Mouse (Mus musculus) MEL (cell line): ENCODE measurements around the gene Atp5d. TPM values are rescaled to one million over a fixed set of nuclear protein-coding genes. Genes with fewer than 3 reads are reported as not detected.
A peak's percentile ranks its signal among the peaks of the same experiment; 100 is the strongest.

Source experiments
- DNase-seq: peaks from one replicate; pipeline ENCODE4 v3.0.0; 2011; ENCODE audit warnings: low read depth, low spot score
- H3K27ac ChIP-seq: 2 replicates; pipeline ENCODE4 v1.5.1; 2012; ENCODE audit warnings: low read depth, mild to moderate bottlenecking, control low read depth, low read length, moderate library complexity; ENCODE audit not compliant: control insufficient read depth
- H3K27me3 ChIP-seq, 2 experiments: fragments of 150-350 bp in 1 of 2; sonication (generic) in 1 of 2; 2 replicates each; pipeline ENCODE4 v1.6.1; 2012; ENCODE audit warnings: low read length in 2 of 2, mild to moderate bottlenecking in 2 of 2, improper control_type of control experiment in 1 of 2, moderate library complexity in 1 of 2; ENCODE audit not compliant: insufficient read depth in 2 of 2, control insufficient read depth in 1 of 2
- H3K36me3 ChIP-seq, 2 experiments: 2 replicates each; pipeline ENCODE4 v1.6.1; 2012 to 2014; ENCODE audit warnings: low read length in 2 of 2, improper control_type of control experiment in 1 of 2, inconsistent platforms in 1 of 2, mild to moderate bottlenecking in 1 of 2; ENCODE audit not compliant: insufficient read depth in 2 of 2, control insufficient read depth in 1 of 2
- H3K4me1 ChIP-seq, 2 experiments: fragments of 150-350 bp in 1 of 2; sonication (generic) in 1 of 2; 2 replicates each; pipeline ENCODE4 v1.6.1; 2012; ENCODE audit warnings: low read length in 2 of 2, improper control_type of control experiment in 1 of 2, mild to moderate bottlenecking in 1 of 2; ENCODE audit not compliant: insufficient read depth in 2 of 2, control insufficient read depth in 1 of 2
- H3K4me3 ChIP-seq, 2 experiments: fragments of 150-350 bp in 1 of 2; sonication (generic) in 1 of 2; 2 replicates each; pipeline ENCODE4 v1.5.1; 2012; ENCODE audit warnings: low read depth in 2 of 2, low read length in 2 of 2, mild to moderate bottlenecking in 2 of 2, moderate library complexity in 2 of 2, control low read depth in 1 of 2, improper control_type of control experiment in 1 of 2; ENCODE audit not compliant: control insufficient read depth in 1 of 2, insufficient read depth in 1 of 2
- H3K79me2 ChIP-seq: 2 replicates; pipeline ENCODE4 v1.6.1; 2012; ENCODE audit warnings: mild to moderate bottlenecking, low read length, moderate library complexity; ENCODE audit not compliant: control insufficient read depth, poor library complexity, insufficient read depth
- H3K9ac ChIP-seq: 2 replicates; pipeline ENCODE4 v1.6.1; 2012; ENCODE audit warnings: low read depth, mild to moderate bottlenecking, control low read depth, low read length, moderate library complexity; ENCODE audit not compliant: control insufficient read depth, poor library complexity, severe bottlenecking
- H3K9me3 ChIP-seq: fragments of 150-350 bp; sonication (generic); replicated peaks from 2 replicates; pipeline ENCODE4 v1.6.1; 2012; ENCODE audit warnings: mild to moderate bottlenecking, low read length, improper control_type of control experiment, moderate library complexity; ENCODE audit not compliant: insufficient read depth
- BHLHE40 ChIP-seq: IDR thresholded peaks from 2 replicates; pipeline ENCODE4 v1.6.1; 2012; ENCODE audit warnings: low read depth, mild to moderate bottlenecking, inconsistent platforms, low read length, improper control_type of control experiment, borderline replicate concordance
- CHD1 ChIP-seq: IDR thresholded peaks from 2 replicates; pipeline ENCODE4 v1.6.1; 2012; ENCODE audit warnings: low read depth, mild to moderate bottlenecking, inconsistent platforms, low read length, improper control_type of control experiment
- ELF1 ChIP-seq: IDR thresholded peaks from 2 replicates; pipeline ENCODE4 v1.6.1; 2014; ENCODE audit warnings: low read depth, mild to moderate bottlenecking, inconsistent platforms, low read length, improper control_type of control experiment, moderate library complexity
- EP300 ChIP-seq, 2 experiments: IDR thresholded peaks; 2 replicates each; pipeline ENCODE4 v1.6.1; 2011; ENCODE audit warnings: improper control_type of control experiment in 2 of 2, low read length in 2 of 2, low read depth in 1 of 2, mild to moderate bottlenecking in 1 of 2
- ETS1 ChIP-seq: IDR thresholded peaks from 2 replicates; pipeline ENCODE4 v1.6.1; 2012; ENCODE audit warnings: low read depth, mild to moderate bottlenecking, inconsistent platforms, low read length, improper control_type of control experiment, moderate library complexity
- GATA1 ChIP-seq: IDR thresholded peaks from 2 replicates; pipeline ENCODE4 v1.6.1; 2011; ENCODE audit warnings: low read depth, low read length, improper control_type of control experiment
- HCFC1 ChIP-seq: IDR thresholded peaks from 2 replicates; pipeline ENCODE4 v1.6.1; 2012; ENCODE audit warnings: low read depth, mild to moderate bottlenecking, inconsistent platforms, low read length, improper control_type of control experiment, moderate library complexity
- JUND ChIP-seq: IDR thresholded peaks from 2 replicates; pipeline ENCODE4 v1.6.1; 2011; ENCODE audit warnings: low read depth, mild to moderate bottlenecking, improper control_type of control experiment, low read length
- KAT2A ChIP-seq: conservative IDR thresholded peaks from 2 replicates; pipeline ENCODE4 v1.6.1; 2012; ENCODE audit warnings: low read depth, low read length, improper control_type of control experiment, inconsistent platforms
- MAFK ChIP-seq: IDR thresholded peaks from 2 replicates; pipeline ENCODE4 v1.6.1; 2011; ENCODE audit warnings: low read depth, mild to moderate bottlenecking, low read length, improper control_type of control experiment, borderline replicate concordance
- MAX ChIP-seq: IDR thresholded peaks from 2 replicates; pipeline ENCODE4 v1.6.1; 2011; ENCODE audit warnings: low read length, improper control_type of control experiment
- MAZ ChIP-seq: IDR thresholded peaks from 2 replicates; pipeline ENCODE4 v1.6.1; 2012; ENCODE audit warnings: low read depth, mild to moderate bottlenecking, inconsistent platforms, low read length, improper control_type of control experiment
- MEF2A ChIP-seq: IDR thresholded peaks from 2 replicates; pipeline ENCODE4 v1.6.1; 2014; ENCODE audit warnings: low read depth, mild to moderate bottlenecking, inconsistent platforms, low read length, improper control_type of control experiment; ENCODE audit not compliant: poor library complexity, insufficient replicate concordance, severe bottlenecking; ENCODE audit errors: extremely low read depth
- MXI1 ChIP-seq: IDR thresholded peaks from 2 replicates; pipeline ENCODE4 v1.6.1; 2011; ENCODE audit warnings: mild to moderate bottlenecking, low read depth, low read length, improper control_type of control experiment
- MYB ChIP-seq: IDR thresholded peaks from 2 replicates; pipeline ENCODE4 v1.6.1; 2011; ENCODE audit warnings: mild to moderate bottlenecking, low read depth, low read length, improper control_type of control experiment
- MYC ChIP-seq: IDR thresholded peaks from 2 replicates; pipeline ENCODE4 v1.6.1; 2011; ENCODE audit warnings: low read depth, mild to moderate bottlenecking, low read length, improper control_type of control experiment, moderate library complexity
- NELFE ChIP-seq: IDR thresholded peaks from 2 replicates; pipeline ENCODE4 v1.6.1; 2011; ENCODE audit warnings: low read depth, low read length, improper control_type of control experiment
- NRF1 ChIP-seq: IDR thresholded peaks from 2 replicates; pipeline ENCODE4 v1.6.1; 2014; ENCODE audit warnings: low read depth, mild to moderate bottlenecking, inconsistent platforms, low read length, improper control_type of control experiment, moderate library complexity; ENCODE audit not compliant: poor library complexity, insufficient read depth, severe bottlenecking
- POLR2A ChIP-seq, 2 experiments: IDR thresholded peaks; 2 replicates each; pipeline ENCODE4 v1.6.1; 2011 to 2012; ENCODE audit warnings: low read length in 2 of 2, mild to moderate bottlenecking in 2 of 2, control low read depth in 1 of 2, improper control_type of control experiment in 1 of 2, low read depth in 1 of 2, moderate library complexity in 1 of 2; ENCODE audit not compliant: control insufficient read depth in 1 of 2, insufficient read depth in 1 of 2, poor library complexity in 1 of 2
- POLR2AphosphoS2 ChIP-seq: IDR thresholded peaks from 2 replicates; pipeline ENCODE4 v1.6.1; 2011; ENCODE audit warnings: low read length, improper control_type of control experiment
- POLR2AphosphoS5 ChIP-seq: IDR thresholded peaks from 2 replicates; pipeline ENCODE4 v1.6.1; 2012; ENCODE audit warnings: low read depth, borderline replicate concordance, mild to moderate bottlenecking, inconsistent platforms, low read length, moderate library complexity, mixed read lengths
- RAD21 ChIP-seq: IDR thresholded peaks from 2 replicates; pipeline ENCODE4 v1.6.1; 2011; ENCODE audit warnings: mild to moderate bottlenecking, low read depth, low read length, improper control_type of control experiment
- RCOR1 ChIP-seq: IDR thresholded peaks from 2 replicates; pipeline ENCODE4 v1.6.1; 2012; ENCODE audit warnings: low read depth, mild to moderate bottlenecking, inconsistent platforms, low read length, improper control_type of control experiment
- SIN3A ChIP-seq: IDR thresholded peaks from 2 replicates; pipeline ENCODE4 v1.6.1; 2012; ENCODE audit warnings: low read length, improper control_type of control experiment, inconsistent platforms
- SMC3 ChIP-seq: IDR thresholded peaks from 2 replicates; pipeline ENCODE4 v1.6.1; 2011; ENCODE audit warnings: low read depth, low read length, improper control_type of control experiment
- TAL1 ChIP-seq: IDR thresholded peaks from 2 replicates; pipeline ENCODE4 v1.6.1; 2012; ENCODE audit warnings: mild to moderate bottlenecking, inconsistent platforms, low read length, moderate library complexity, mixed read lengths
- TBP ChIP-seq: IDR thresholded peaks from 2 replicates; pipeline ENCODE4 v1.8.0; 2011; ENCODE audit warnings: low read depth, low read length, improper control_type of control experiment
- TCF12 ChIP-seq: IDR thresholded peaks from 2 replicates; pipeline ENCODE4 v1.6.1; 2014; ENCODE audit warnings: low read depth, mild to moderate bottlenecking, inconsistent platforms, low read length, improper control_type of control experiment, moderate library complexity
- USF1 ChIP-seq: IDR thresholded peaks from 2 replicates; pipeline ENCODE4 v1.6.1; 2014; ENCODE audit warnings: low read depth, mild to moderate bottlenecking, inconsistent platforms, low read length, improper control_type of control experiment, moderate library complexity
- USF2 ChIP-seq, 2 experiments: IDR thresholded peaks; 2 replicates each; pipeline ENCODE4 v1.6.1; 2011 to 2012; ENCODE audit warnings: improper control_type of control experiment in 2 of 2, low read length in 2 of 2, borderline replicate concordance in 1 of 2, inconsistent platforms in 1 of 2, low read depth in 1 of 2, mild to moderate bottlenecking in 1 of 2; ENCODE audit not compliant: insufficient read depth in 1 of 2
- ZC3H11A ChIP-seq: IDR thresholded peaks from 2 replicates; pipeline ENCODE4 v1.6.1; 2012; ENCODE audit warnings: low read depth, mild to moderate bottlenecking, inconsistent platforms, low read length, improper control_type of control experiment
- ZKSCAN1 ChIP-seq: IDR thresholded peaks from 2 replicates; pipeline ENCODE4 v1.6.1; 2012; ENCODE audit warnings: low read depth, mild to moderate bottlenecking, inconsistent platforms, low read length, improper control_type of control experiment, moderate library complexity
- ZMIZ1 ChIP-seq: IDR thresholded peaks from 2 replicates; pipeline ENCODE4 v1.6.1; 2012; ENCODE audit warnings: low read depth, mild to moderate bottlenecking, inconsistent platforms, low read length, improper control_type of control experiment, moderate library complexity
- ZNF384 ChIP-seq: IDR thresholded peaks from 2 replicates; pipeline ENCODE4 v1.6.1; 2012; ENCODE audit warnings: low read depth, mild to moderate bottlenecking, inconsistent platforms, low read length, improper control_type of control experiment
- polyA plus RNA-seq, 2 experiments: library from polyadenylated mRNA; stranded (reverse) in 1 of 2; unstranded in 1 of 2; fragments of >175 nt in 1 of 2; fragments of >200 nt in 1 of 2; gene quantifications; 2 replicates each; pipeline versions ENCODE4 v1.2.1 to v1.2.4; 2012; ENCODE audit warnings: low replicate concordance in 2 of 2, low read depth in 1 of 2; ENCODE audit not compliant: insufficient read length in 2 of 2, insufficient read depth in 1 of 2, missing spikeins in 1 of 2
- total RNA-seq: library from RNA; depleted of rRNA; stranded (reverse); fragments of 300-350 nt; gene quantifications from 2 replicates; pipeline ENCODE4 v1.2.3, GENCODE M21; 2012; rRNA removed

Gene Atp5d
- 308 and 324 TPM in 2 replicates for total RNA-seq
- polyA plus RNA-seq: 100 to 1,000 TPM; 300 to 657 TPM

DNA sequence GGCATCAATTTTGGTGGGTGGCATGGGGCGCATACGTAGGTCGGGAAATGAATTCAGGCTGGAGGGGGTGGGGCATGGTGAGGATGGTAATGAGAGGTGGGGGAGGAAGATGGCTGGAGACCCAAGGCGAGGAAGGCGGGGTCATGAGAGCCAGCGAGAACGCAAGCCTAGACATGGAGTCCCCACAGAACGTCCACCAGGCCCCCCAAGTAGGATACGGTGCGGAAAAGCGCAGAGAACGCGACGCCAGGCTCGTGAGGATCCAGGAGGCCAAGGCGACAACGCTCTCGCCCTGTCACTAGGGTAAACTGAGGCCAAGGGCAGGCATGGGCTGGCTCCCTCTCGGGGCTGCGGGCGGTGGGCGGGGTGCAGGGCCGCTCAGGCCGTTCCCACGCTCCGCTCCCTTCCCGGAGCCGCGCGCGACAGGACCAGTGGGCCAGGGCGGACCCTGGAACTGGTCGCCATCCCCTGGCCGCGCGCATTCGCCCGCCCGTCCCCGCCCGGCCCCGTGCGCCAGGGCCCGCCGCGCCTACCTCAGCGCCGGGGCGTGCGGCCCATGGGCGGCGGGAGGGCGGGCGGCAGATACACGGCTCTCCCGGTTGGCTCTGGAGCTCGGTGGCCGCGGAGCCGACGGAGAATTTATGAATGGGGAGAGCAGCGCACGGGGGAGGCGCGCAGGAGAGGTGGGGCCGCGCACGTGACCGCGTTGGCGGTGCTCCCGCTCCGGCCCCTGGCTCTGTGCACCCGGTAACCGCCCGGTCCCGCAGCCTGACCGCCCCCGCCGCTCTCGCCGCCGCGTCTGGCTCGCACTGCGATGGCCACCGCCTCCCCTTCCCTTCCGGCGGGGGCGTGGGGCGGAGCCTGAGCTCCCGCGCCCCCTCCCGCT is at the start of gene Atp5d:
Atp5d (plus strand) TSS at position 80 of the 886 bp plus-strand sequence.
- peak; percentile 48 for DNase-seq
- Histone ChIP-seq H3K36me3 (peaks cover 0 to 8% of the 10 kb centered on the region in 2 experiments; a peak in 2 of 4 replicates), H3K4me1 (peaks cover 0 to 20% of the 10 kb centered on the region in 2 experiments; a peak in 3 of 4 replicates), H3K27me3 (no peaks in the 10 kb centered on the region), H3K79me2 (peaks cover 24% of the 10 kb centered on the region), H3K9me3 (no peaks in the 10 kb centered on the region), H3K9ac (peak within 1 kb of the TSS; percentile 89), H3K4me3 (peak within 1 kb of the TSS; percentile 76 to 77), H3K27ac (peak within 1 kb of the TSS; percentile 96)
- TF ChIP-seq USF1 (peak; percentile 89), CHD1 (no peak), MYC (no peak), POLR2AphosphoS5 (no peak), HCFC1 (no peak), GATA1 (no peak), MAZ (no peak; the same call in none of the 2 replicates), MXI1 (peak; percentile 81), NELFE (peak; percentile 43; the same call in 1 of the 2 replicates), ELF1 (no peak), NRF1 (peak; percentile 43; the same call in 1 of the 2 replicates), USF2 (IDR thresholded peaks at IDR 0.05; ENCODE audit: borderline replicate concordance in 1 of 2, insufficient read depth in 1 of 2, low read depth in 1 of 2, low read length in 2 of 2) (no peak), ZMIZ1 (no peak), POLR2AphosphoS2 (peak; percentile 35; the same call in 1 of the 2 replicates), ZKSCAN1 (no peak), ETS1 (no peak), RCOR1 (no peak), RAD21 (no peak), ZNF384 (no peak), MEF2A (no peak), KAT2A (no peak), SIN3A (peak; percentile 71), JUND (no peak), EP300 (IDR thresholded peaks at IDR 0.05; ENCODE audit: low read depth in 1 of 2, low read length in 2 of 2) (peak in 1 of 2 experiments; percentile 20; a peak in 1 of 4 replicates), TAL1 (no peak), SMC3 (no peak), TBP (no peak), POLR2A (IDR thresholded peaks at IDR 0.05; ENCODE audit: control insufficient read depth in 1 of 2, insufficient read depth in 1 of 2, low read depth in 1 of 2, low read length in 2 of 2, poor library complexity in 1 of 2) (peak; percentile 65 to 68; a peak in 3 of 4 replicates), ZC3H11A (no peak), MYB (no peak), MAX (peak; percentile 38; the same call in 1 of the 2 replicates), BHLHE40 (peak; percentile 88), MAFK (no peak), TCF12 (0 out of 2 replicates have a peak, but pooled peaks have one; percentile 15)
